Mouse (Mus musculus) small intestine, adult 2 months (tissue): ENCODE data around the gene Nhej1. TPM values are rescaled to one million over a fixed set of nuclear protein-coding genes. Genes with fewer than 3 reads are reported as not detected.

Source experiments
- H3K27ac ChIP-seq: fragments of 200-500 bp; 2 replicates; pipeline ENCODE4 v1.5.1; 2012; ENCODE audit warnings: low read depth, low read length, control low read depth, inconsistent platforms; ENCODE audit not compliant: insufficient read depth
- H3K27me3 ChIP-seq: fragments of 200-500 bp; 2 replicates; pipeline ENCODE4 v1.6.1; 2012; ENCODE audit warnings: mild to moderate bottlenecking, moderate library complexity, low read length, inconsistent platforms; ENCODE audit not compliant: control insufficient read depth, insufficient read depth
- H3K36me3 ChIP-seq: fragments of 200-500 bp; 2 replicates; pipeline ENCODE4 v1.6.1; 2012; ENCODE audit warnings: mild to moderate bottlenecking, low read length, control low read depth, inconsistent platforms; ENCODE audit not compliant: control insufficient read depth, insufficient read depth
- H3K4me1 ChIP-seq: fragments of 200-500 bp; 2 replicates; pipeline ENCODE4 v1.6.1; 2012; ENCODE audit warnings: low read length, inconsistent platforms, mixed read lengths; ENCODE audit not compliant: control insufficient read depth, insufficient read depth, insufficient read length
- H3K4me3 ChIP-seq: fragments of 200-500 bp; 2 replicates; pipeline ENCODE4 v1.5.1; 2012; ENCODE audit warnings: low read depth, mild to moderate bottlenecking, control low read depth, inconsistent platforms, low read length, moderate library complexity
- CTCF ChIP-seq: fragments of 200-500 bp; IDR thresholded peaks from 2 replicates; pipeline ENCODE4 v1.5.1; 2012; ENCODE audit warnings: low read depth, mild to moderate bottlenecking, control low read depth, inconsistent platforms, low read length, moderate library complexity, mixed read lengths; ENCODE audit not compliant: insufficient replicate concordance, insufficient read length; ENCODE audit errors: extremely low read depth
- POLR2A ChIP-seq: fragments of 200-500 bp; IDR thresholded peaks from 2 replicates; pipeline ENCODE4 v1.6.1; 2012; ENCODE audit warnings: low read depth, mild to moderate bottlenecking, control low read depth, inconsistent platforms, low read length, moderate library complexity
- WGBS: fragments of 180-500 bp; shearing (Covaris S2); methylation state at CpG from one replicate; pipeline ENCODE4 v1.1.7; 2018; 5-methylcytosine and 5-hydroxymethylcytosine counted together
- polyA plus RNA-seq: library from polyadenylated mRNA; depleted of rRNA; stranded (reverse); fragments of >200 nt; gene quantifications from 2 replicates; pipeline ENCODE4 v1.2.3, GENCODE M21; 2012

The Nhej1 gene
- polyA plus RNA-seq, 1 experiment = 2.0 TPM

GRCm38 (mm10) chr1:74962126-74962852 is 162.7 kb downstream of the Nhej1 start:
- H3K4me3 ChIP-seq = no peak overlapping the region
- peak overlapping the region; percentile 99 for H3K27ac ChIP-seq
- no peaks in the 10 kb centered on the region for H3K36me3 ChIP-seq
- WGBS = 24% methylated on average over 5 of the region's 5 CpGs
- TF ChIP-seq POLR2A (no peak), CTCF (no peak)
- no peaks in the 10 kb centered on the region for H3K27me3 ChIP-seq
- H3K4me1 ChIP-seq = peaks cover 29% of the 10 kb centered on the region

- H3K4me1 ChIP-seq = peaks cover 28% of the 10 kb centered on the region
- peak overlapping the region; percentile 99 for H3K27ac ChIP-seq
- no peaks in the 10 kb centered on the region for H3K36me3 ChIP-seq
- peak; percentile 68; the same call in 1 of the 2 replicates for TF ChIP-seq POLR2A
- no peak for TF ChIP-seq CTCF
- H3K4me3 ChIP-seq = no peak overlapping the region
- 36% methylated on average over 7 of the region's 7 CpGs for WGBS
- H3K27me3 ChIP-seq = no peaks in the 10 kb centered on the region
Observed at GRCm38 (mm10) chr1:74961722-74962121, 163.3 kb downstream of the Nhej1 start.

GRCm38 (mm10) chr1:74960059-74960458 is 164.9 kb downstream of the Nhej1 start:
- H3K27ac ChIP-seq = no peak overlapping the region
- WGBS = 80% methylated on average over 7 of the region's 7 CpGs
- no peak overlapping the region for H3K4me3 ChIP-seq
- no peaks in the 10 kb centered on the region for H3K36me3 ChIP-seq
- no peaks in the 10 kb centered on the region for H3K27me3 ChIP-seq
- H3K4me1 ChIP-seq = peaks cover 28% of the 10 kb centered on the region
- TF ChIP-seq CTCF (no peak), POLR2A (no peak)

DNA sequence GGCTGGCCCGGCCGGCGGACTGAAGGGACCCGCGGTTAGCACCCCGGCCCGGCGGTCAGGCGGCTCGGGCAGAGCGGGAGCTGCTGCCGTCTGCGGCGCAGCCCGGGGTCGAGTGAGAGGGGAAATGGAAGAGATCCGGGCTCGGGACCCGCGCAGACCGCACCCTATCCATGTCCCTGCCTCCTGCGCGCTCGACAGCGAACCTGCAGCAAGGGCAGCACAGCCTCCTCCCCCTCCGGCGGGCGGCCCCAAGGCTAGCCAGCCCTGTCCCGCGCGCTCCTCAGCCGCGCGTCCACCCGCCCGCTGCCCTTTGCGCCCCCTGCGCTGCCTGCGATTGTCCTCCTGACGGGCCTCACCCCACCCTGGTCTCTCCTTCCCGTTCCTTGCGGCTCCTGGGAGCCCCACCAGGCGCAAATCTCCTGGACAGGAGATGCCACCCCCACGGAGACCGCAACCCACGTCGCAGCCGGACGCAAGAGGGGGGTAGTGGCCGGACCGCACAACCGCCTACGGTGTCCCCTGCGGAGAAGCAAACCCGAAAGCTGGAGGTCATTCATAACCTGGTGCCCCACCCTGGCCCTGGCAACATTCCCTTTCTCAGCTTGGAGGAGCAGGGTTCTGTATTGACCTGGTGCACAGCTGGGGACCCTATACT is 173.3 kb downstream of the Nhej1 start, which contains the start of gene Ihh:
Gene Ihh, minus strand, starts transcription at position 117 of the 655 bp plus-strand sequence.
- Histone ChIP-seq H3K27me3 (no peaks in the 10 kb centered on the region), H3K4me1 (peaks cover 9% of the 10 kb centered on the region), H3K27ac (peak within 1 kb of the TSS; percentile 95), H3K4me3 (peak within 1 kb of the TSS; percentile 81), H3K36me3 (peaks cover 17% of the 10 kb centered on the region)
- peak; percentile 81 for TF ChIP-seq POLR2A
- no peak for TF ChIP-seq CTCF
- 2% methylated on average over 52 of the region's 55 CpGs for WGBS

DNA sequence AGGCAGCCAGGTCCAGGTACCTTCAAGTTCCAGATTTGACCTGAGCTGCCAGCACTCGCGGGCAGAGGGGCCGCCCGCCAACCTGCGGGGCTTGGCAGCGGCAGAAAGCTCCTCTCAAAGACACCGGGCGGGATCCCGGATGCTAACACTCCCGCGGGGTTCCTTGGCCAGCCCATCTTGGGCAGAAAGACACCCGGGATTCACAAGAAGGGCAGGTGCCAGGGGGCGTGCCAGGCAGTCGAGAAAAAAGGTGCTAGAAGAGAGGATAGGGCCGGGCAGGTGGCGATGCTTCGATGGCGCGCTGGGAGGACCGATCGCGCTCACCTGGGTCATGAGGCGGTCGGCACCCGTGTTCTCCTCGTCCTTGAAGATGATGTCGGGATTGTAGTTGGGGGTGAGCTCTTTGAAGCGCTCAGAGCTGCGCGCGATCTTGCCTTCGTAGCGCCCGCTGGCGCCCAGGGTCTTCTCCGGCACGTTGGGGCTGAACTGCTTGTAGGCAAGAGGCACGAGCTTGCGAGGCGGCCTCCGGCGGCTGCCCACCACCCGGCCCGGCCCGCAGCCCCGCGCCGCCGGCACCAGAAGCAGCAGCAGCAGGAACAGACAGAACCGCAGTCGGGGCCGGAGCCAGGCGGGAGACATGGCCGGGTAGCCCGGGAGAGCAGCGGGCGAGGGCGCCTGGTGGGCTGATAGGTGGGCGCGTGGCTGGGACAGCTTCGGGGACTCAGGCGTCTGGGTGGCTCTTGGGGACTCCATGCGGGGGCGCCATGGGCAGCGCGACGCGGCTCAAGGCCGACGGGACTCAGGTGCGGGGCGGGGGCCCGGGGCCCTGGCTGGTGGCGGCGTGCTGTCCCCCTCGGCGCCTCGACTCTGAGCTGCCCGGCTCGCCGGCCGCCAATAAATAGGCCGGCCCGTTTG is 174.2 kb downstream of the Nhej1 start:
- TF ChIP-seq CTCF (no peak), POLR2A (no peak; the same call in 1 of the 2 replicates)
- H3K27ac ChIP-seq = peak overlapping the region; percentile 95
- H3K36me3 ChIP-seq = peaks cover 26% of the 10 kb centered on the region
- H3K4me1 ChIP-seq = peaks cover 9% of the 10 kb centered on the region
- WGBS = 2% methylated on average over 84 of the region's 84 CpGs
- no peaks in the 10 kb centered on the region for H3K27me3 ChIP-seq
- H3K4me3 ChIP-seq = peak overlapping the region; percentile 81

GRCm38 (mm10) chr1:74950066-74950465 is 174.9 kb downstream of the Nhej1 start:
- TF ChIP-seq CTCF (no peak), POLR2A (no peak)
- Histone ChIP-seq H3K27me3 (no peaks in the 10 kb centered on the region), H3K4me1 (peaks cover 9% of the 10 kb centered on the region), H3K4me3 (peak overlapping the region; percentile 81), H3K36me3 (peaks cover 32% of the 10 kb centered on the region), H3K27ac (peak overlapping the region; percentile 95)
- 1% methylated on average over 16 of the region's 16 CpGs for WGBS

DNA sequence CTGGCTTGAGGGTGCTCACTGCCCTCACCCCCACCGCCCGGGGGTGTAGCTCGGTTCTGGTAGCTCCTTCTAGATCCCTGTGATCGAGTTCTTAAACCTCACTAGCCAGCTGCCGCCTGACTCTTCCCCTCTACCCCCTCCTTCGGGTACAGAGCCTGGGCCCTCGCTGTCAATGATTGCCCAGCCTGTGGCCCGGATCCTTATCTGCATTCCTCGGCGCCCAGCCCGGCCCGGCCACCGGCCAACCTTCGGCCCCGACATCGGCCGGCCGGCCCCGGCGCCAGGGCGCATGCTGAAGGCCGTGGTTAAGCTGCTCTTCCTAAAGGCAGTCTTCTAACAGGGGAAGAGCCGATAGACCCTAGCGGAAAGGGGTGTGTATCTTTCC is 175.3 kb downstream of the Nhej1 start:
- Histone ChIP-seq H3K27ac (peak overlapping the region; percentile 95), H3K4me3 (peak overlapping the region; percentile 81), H3K36me3 (peaks cover 34% of the 10 kb centered on the region), H3K4me1 (peaks cover 9% of the 10 kb centered on the region), H3K27me3 (no peaks in the 10 kb centered on the region)
- TF ChIP-seq POLR2A (no peak), CTCF (no peak)
- 2% methylated on average over 24 of the region's 24 CpGs for WGBS
